Mouse (Mus musculus): ENCODE measurements around the gene Cdc16. TPM values are rescaled to one million over a fixed set of nuclear protein-coding genes. Genes with fewer than 3 reads are reported as not detected.

Cdc16 gene
- polyA plus RNA-seq, 1 experiment from 2014 or later = 192 TPM

Other genes with a start within 250 kb of the Cdc16 start
- not detected in 2 replicates for gene 1700029H14Rik, start 195.2 kb upstream of the Cdc16 start, polyA plus RNA-seq (2015; fragmentation: Nextera tagmentation; extraction: Ambion mirVana)
- 36.0 and 37.4 TPM in 2 replicates for gene Rasa3, start 80.1 kb upstream of the Cdc16 start, polyA plus RNA-seq (2015; fragmentation: Nextera tagmentation; extraction: Ambion mirVana)
- 1.4 and 2.3 TPM in 2 replicates for gene Cfap97d2, start 51.8 kb upstream of the Cdc16 start, polyA plus RNA-seq (2015; fragmentation: Nextera tagmentation; extraction: Ambion mirVana)
- gene Upf3a, start 27.9 kb downstream of the Cdc16 start, polyA plus RNA-seq (2015; fragmentation: Nextera tagmentation; extraction: Ambion mirVana) = 39.9 and 42.8 TPM in 2 replicates
- gene AF366264, start 80.7 kb downstream of the Cdc16 start, polyA plus RNA-seq (2015; fragmentation: Nextera tagmentation; extraction: Ambion mirVana) = not detected in 2 replicates
- gene Champ1, start 112.0 kb downstream of the Cdc16 start, polyA plus RNA-seq (2015; fragmentation: Nextera tagmentation; extraction: Ambion mirVana) = 30.1 and 33.7 TPM in 2 replicates
- gene Coprs, start 132.6 kb downstream of the Cdc16 start, polyA plus RNA-seq (2015; fragmentation: Nextera tagmentation; extraction: Ambion mirVana) = 34.3 and 35.7 TPM in 2 replicates

All from embryonic facial prominence, embryonic 15.5 days (tissue).